Mouse (Mus musculus) spleen, adult 2 months (tissue): ENCODE data around the gene Pappa. TPM values are rescaled to one million over a fixed set of nuclear protein-coding genes. Genes with fewer than 3 reads are reported as not detected.

Source experiments
- DNase-seq, 2 experiments: peaks; one replicate each; pipeline versions ENCODE4 v3.0.0 to v3.0.0-alpha.2; 2012 to 2021; ENCODE audit warnings: low spot score in 2 of 2, low read depth in 1 of 2
- H3K27ac ChIP-seq: fragments of 200-500 bp; 2 replicates; pipeline ENCODE4 v1.5.1; 2012; ENCODE audit warnings: low read length, inconsistent platforms; ENCODE audit not compliant: insufficient read depth
- H3K27me3 ChIP-seq: fragments of 200-500 bp; 2 replicates; pipeline ENCODE4 v1.6.1; 2012; ENCODE audit warnings: mild to moderate bottlenecking, moderate library complexity, low read length, inconsistent platforms; ENCODE audit not compliant: control insufficient read depth, insufficient read depth
- H3K36me3 ChIP-seq: fragments of 200-500 bp; 2 replicates; pipeline ENCODE4 v1.6.1; 2012; ENCODE audit warnings: mild to moderate bottlenecking, low read length, inconsistent platforms; ENCODE audit not compliant: control insufficient read depth, insufficient read depth
- H3K4me1 ChIP-seq: fragments of 200-500 bp; 2 replicates; pipeline ENCODE4 v1.6.1; 2011; ENCODE audit warnings: inconsistent platforms; ENCODE audit not compliant: control insufficient read depth, insufficient read depth, insufficient read length
- H3K4me3 ChIP-seq: fragments of 200-500 bp; 2 replicates; pipeline ENCODE4 v1.5.1; 2011; ENCODE audit warnings: mild to moderate bottlenecking, inconsistent platforms; ENCODE audit not compliant: insufficient read depth, insufficient read length; ENCODE audit errors: extremely low read depth
- CTCF ChIP-seq: fragments of 200-500 bp; IDR thresholded peaks from 2 replicates; pipeline ENCODE4 v1.5.1; 2011; ENCODE audit warnings: mild to moderate bottlenecking, inconsistent platforms; ENCODE audit not compliant: insufficient read depth, insufficient read length, insufficient replicate concordance; ENCODE audit errors: extremely low read depth
- POLR2A ChIP-seq: fragments of 200-500 bp; IDR thresholded peaks from 2 replicates; pipeline ENCODE4 v1.6.1; 2011; ENCODE audit warnings: low read depth, low read length, inconsistent platforms
- WGBS: fragments of 180-500 bp; shearing (Covaris S2); methylation state at CpG from one replicate; pipeline ENCODE4 v1.1.7; 2018; 5-methylcytosine and 5-hydroxymethylcytosine counted together
- polyA plus RNA-seq: library from polyadenylated mRNA; depleted of rRNA; stranded (reverse); fragments of >200 nt; gene quantifications from 2 replicates; pipeline ENCODE4 v1.2.3, GENCODE M21; 2012; rRNA removed

Gene Pappa
- 0.22 and 0.25 TPM in 2 replicates for polyA plus RNA-seq

DNA sequence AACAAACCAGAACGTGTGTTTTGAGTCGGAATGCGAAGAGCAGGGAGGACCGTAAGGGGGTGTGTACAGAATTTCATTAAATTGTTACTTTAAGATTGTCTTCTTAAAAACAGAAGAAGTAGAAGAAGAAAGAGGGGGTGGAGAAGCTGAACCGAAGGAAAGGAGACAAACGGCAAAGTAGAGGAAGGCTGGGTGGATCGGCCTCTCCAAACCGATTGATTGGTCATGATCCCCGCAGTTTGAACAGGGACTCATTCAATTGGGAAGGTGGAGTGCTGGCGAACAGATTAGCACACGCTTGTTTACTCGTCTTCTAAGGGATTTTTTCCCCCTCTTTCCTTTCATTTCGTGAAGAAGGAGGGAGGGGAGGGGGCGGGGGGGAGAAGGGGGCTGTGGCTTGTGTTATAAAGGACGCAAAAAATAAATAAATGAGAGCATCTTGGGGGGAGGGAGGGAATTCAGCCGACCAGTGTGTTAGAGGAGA lies at the start of gene Pappa:
TSS of gene Pappa (plus strand) at position 434 of the 484 bp plus-strand sequence.
- DNase-seq: no peak
- H3K27me3 ChIP-seq: peaks cover 3% of the 10 kb centered on the region
- 3% methylated on average over 16 of the region's 16 CpGs for WGBS

DNA sequence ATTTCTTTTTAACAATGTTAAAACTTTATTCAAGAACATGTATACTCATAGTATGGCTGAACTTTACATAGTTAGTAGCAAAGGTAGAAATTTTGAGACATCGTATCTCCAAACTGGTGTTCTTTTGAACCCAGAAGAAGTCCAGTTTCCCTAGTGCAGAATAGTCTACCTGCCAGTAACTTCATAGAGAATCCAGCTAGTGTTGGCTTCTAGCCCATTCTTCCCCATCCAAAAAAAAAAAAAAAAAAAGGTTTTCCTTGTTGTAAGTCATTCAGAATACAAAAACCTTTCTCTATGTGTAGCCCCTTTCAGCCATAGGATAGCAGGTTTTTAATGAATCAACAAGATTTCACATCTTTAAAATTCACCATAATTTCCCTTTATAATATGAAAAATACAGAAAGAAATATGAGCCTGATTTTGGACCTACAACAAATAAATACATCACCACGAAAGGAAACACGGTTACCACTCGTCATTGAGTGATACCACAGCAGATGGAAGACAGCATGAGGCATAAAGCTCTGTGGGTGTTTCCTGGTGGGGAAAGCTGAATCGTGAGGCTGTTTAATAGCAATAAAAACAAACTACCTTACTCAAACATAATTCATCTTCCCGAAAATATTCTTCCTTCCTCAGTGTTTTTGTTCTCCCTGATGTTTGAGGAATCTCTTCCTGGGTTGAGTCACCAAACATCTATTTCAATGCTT lies 45.9 kb upstream of the Pappa start:
- H3K4me1 ChIP-seq: no peaks in the 10 kb centered on the region
- TF ChIP-seq POLR2A (no peak), CTCF (no peak)
- H3K36me3 ChIP-seq: no peaks in the 10 kb centered on the region
- WGBS: 82% methylated on average over 6 of the region's 6 CpGs
- H3K4me3 ChIP-seq: no peak overlapping the region
- H3K27me3 ChIP-seq: no peaks in the 10 kb centered on the region
- DNase-seq: no peak
- H3K27ac ChIP-seq: no peak overlapping the region

More for the DNA sequence above, at the start of gene Pappa:
- TF ChIP-seq POLR2A: no peak
- no peak for TF ChIP-seq CTCF
- Histone ChIP-seq H3K36me3 (no peaks in the 10 kb centered on the region), H3K4me3 (0 out of 2 replicates have a peak within 1 kb of the TSS, but pooled peaks have one; percentile 14), H3K27ac (no peak within 1 kb of the TSS), H3K4me1 (no peaks in the 10 kb centered on the region)

DNA sequence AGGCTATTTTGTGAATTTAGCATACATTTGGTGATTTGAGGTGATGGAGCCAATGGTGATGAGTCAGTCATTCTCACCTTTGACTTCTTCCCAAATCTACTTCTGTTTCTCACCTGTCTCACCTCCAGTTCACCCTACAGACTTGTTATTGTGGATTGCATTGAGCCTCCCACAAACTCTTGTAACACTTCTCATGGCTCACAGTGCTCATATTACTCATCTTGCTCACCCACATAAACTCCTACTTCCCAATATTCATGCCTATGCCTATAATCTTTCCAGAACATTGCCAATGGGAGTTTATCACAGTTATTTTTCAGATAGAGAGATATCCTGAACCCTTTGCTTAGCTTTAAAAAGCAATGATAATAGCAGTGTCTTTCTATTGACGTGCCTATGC lies 37.1 kb upstream of the Pappa start:
- Histone ChIP-seq H3K4me1 (no peaks in the 10 kb centered on the region), H3K27ac (no peak overlapping the region), H3K4me3 (no peak overlapping the region), H3K27me3 (no peaks in the 10 kb centered on the region), H3K36me3 (no peaks in the 10 kb centered on the region)
- TF ChIP-seq POLR2A (no peak), CTCF (no peak)
- no peak for DNase-seq
- 79% methylated on average over 1 of the region's 1 CpGs for WGBS

DNA sequence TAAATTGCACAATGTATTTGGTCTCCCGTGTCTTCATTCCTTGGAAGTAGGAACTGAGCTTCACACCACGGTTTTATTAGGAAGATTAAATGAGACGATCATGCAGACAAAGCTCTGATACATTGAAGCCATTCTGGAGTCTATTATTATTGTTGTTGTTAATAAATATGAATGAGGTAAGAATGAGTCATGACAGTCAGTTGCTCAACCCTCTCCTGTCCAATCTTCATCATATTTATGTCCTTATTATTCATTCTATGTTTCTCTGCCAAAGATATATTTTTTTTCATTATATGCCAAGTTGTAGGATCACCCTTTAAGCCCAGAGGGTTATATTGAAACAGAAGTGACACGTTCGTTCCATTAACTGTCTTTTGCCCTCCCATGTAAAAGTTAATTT lies 36.4 kb upstream of the Pappa start:
- Histone ChIP-seq H3K36me3 (no peaks in the 10 kb centered on the region), H3K4me3 (no peak overlapping the region; the same call in 1 of the 2 replicates), H3K4me1 (no peaks in the 10 kb centered on the region), H3K27ac (no peak overlapping the region), H3K27me3 (no peaks in the 10 kb centered on the region)
- TF ChIP-seq POLR2A: no peak
- TF ChIP-seq CTCF: no peak
- no peak for DNase-seq
- 84% methylated on average over 5 of the region's 5 CpGs for WGBS

DNA sequence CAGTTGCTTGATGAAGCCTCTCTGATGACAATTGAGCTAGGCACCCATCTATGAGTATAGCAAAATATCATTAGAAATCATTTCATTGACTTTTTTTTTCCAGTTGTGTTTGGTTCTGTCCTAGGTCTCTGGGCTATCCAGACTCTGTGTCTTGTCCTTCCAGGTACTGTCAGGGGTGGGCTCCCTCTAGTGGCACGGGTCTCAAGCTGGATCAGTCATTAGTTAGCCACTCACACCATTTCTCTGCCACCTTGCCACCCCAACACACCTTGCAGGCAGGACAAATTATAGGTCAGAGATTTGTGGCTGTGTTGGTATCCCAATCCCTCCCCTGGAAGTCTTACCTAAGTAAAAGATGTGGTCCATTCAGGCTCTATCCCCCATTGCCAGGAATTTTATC lies 31.8 kb upstream of the Pappa start:
- no peak for DNase-seq
- Histone ChIP-seq H3K4me3 (no peak overlapping the region), H3K27me3 (no peaks in the 10 kb centered on the region), H3K27ac (no peak overlapping the region), H3K36me3 (no peaks in the 10 kb centered on the region), H3K4me1 (no peaks in the 10 kb centered on the region)
- TF ChIP-seq CTCF: no peak
- TF ChIP-seq POLR2A: no peak
- 10% methylated on average over 1 of the region's 1 CpGs for WGBS

DNA sequence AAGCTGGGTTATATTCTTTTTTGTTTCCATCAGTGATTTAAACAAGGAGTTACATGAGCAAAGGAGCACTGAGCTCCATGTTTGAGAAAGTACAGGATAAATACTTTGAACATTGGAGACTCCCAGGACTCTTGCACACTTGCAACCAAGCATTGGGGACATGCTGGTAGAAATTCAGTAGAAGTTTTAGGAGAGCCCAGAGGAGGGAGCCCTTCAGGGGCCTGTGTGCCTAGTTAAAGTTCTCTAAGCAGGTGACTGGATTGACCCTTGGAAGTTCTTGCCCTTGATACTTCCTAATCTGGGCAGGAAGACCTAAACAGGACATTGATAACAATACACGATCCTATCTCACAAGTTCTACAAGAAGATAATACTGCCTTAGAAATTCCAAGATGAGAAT lies 3.6 kb upstream of the Pappa start:
- WGBS: 79% methylated on average over 1 of the region's 1 CpGs
- H3K27me3 ChIP-seq: peaks cover 3% of the 10 kb centered on the region
- TF ChIP-seq POLR2A (no peak), CTCF (no peak)
- no peaks in the 10 kb centered on the region for H3K36me3 ChIP-seq
- no peak for DNase-seq
- H3K4me1 ChIP-seq: no peaks in the 10 kb centered on the region
- no peak overlapping the region for H3K4me3 ChIP-seq
- H3K27ac ChIP-seq: no peak overlapping the region

DNA sequence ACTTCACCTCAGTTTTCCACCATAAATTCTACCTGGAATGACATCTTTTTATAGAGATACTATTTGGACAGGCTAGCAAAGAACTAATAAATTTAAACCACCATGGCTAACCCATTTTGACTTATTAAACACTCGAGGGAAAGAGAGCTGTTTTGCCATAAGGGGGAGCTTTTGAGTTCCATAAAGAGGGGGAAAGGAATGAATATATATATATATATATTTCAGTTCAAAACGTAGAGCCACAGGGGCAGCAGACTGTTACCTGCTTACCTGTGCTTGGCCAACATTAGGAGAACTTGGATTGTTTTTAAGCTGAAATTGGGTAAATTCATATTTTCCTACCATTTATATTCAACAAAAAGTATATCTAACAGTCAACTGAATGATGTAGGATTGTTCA lies 1.1 kb upstream of the Pappa start:
- no peaks in the 10 kb centered on the region for H3K4me1 ChIP-seq
- 2% methylated on average over 2 of the region's 2 CpGs for WGBS
- no peak for DNase-seq
- no peak overlapping the region for H3K4me3 ChIP-seq
- TF ChIP-seq CTCF (no peak), POLR2A (no peak)
- no peak overlapping the region for H3K27ac ChIP-seq
- peaks cover 3% of the 10 kb centered on the region for H3K27me3 ChIP-seq
- H3K36me3 ChIP-seq: no peaks in the 10 kb centered on the region
